Mouse (Mus musculus) liver, embryonic 14.5 days (tissue): ENCODE results near the gene Nphp4.

Source experiments
- CTCF ChIP-seq: IDR thresholded peaks from 2 replicates; pipeline ENCODE4 v1.5.1; 2016; ENCODE audit warnings: antibody characterized with exemption, low read depth, control low read depth
- EP300 ChIP-seq: IDR thresholded peaks from 2 replicates; pipeline ENCODE4 v1.6.1; 2016; ENCODE audit warnings: antibody characterized with exemption, low read depth

DNA sequence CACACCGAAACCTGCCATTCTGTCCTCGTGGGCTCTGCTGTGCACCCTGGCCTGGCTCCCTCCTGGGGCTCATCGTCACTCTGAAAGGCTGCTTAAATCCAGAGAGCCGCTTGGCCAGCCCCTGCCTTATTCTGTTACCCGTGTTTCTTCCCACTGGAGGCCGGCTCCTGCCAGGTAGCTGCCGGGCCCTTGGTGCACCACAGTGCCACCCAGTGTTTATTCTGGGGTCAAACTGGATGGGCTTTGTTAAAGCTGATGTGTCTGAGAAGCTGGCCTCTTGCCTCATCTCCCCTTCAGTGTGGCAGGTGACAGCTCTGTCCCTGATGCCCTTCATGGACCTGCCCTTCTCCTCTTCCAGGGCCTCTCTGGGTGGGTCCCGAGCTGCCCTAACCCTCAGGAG lies 70.0 kb downstream of the Nphp4 start:
- TF ChIP-seq CTCF (no peak), EP300 (no peak)
